Mouse (Mus musculus): ENCODE data around the gene Psma5.
"Not testable (repeated sequence)": the region's sequence is repeated elsewhere in the genome, so short reads cannot be mapped to it uniquely, and the experiment has no call there.

DNA sequence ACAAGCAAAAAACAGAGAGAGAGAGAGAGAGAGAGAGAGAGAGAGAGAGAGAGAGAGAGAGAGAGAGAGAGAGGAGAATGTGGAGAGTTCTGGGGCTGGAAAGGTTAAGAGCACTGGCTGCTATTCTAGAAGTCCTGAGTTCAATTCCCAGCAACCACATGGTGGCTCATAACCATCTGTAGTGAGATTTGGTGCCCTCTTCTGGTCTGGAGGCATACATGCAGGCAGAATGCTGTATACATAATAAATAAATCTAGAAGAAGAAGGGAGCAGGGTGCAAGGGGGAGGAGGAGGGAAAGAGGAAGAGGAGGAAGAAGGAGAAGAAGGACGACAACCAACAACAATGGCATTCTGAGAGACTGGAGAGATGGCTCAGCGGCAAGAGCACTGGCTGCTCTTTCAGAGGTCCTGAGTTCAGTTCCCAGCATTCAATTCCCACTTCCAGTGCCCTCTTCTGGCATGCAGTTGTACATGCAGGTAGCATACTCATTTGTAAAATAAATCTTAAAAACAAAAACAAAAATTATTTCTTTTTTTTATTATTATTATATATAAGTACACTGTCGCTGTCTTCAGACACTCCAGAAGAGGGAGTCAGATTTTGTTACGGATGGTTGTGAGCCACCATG lies 19.1 kb upstream of the Psma5 start:
- 0 out of 2 replicates have a peak, but pooled peaks have one; percentile 11 for TF ChIP-seq CTCF (conservative IDR thresholded peaks at IDR 0.05; ENCODE audit: insufficient read depth, insufficient read length, low read depth, low read length)
- TF ChIP-seq POLR2A (IDR thresholded peaks at IDR 0.05; ENCODE audit: low read depth, low read length) = not testable (repeated sequence)
